Mouse (Mus musculus): ENCODE measurements around the gene Cactin. TPM values are rescaled to one million over a fixed set of nuclear protein-coding genes. Genes with fewer than 3 reads are reported as not detected.
A peak's percentile ranks its signal among the peaks of the same experiment; 100 is the strongest.

Cactin gene
- polyA plus RNA-seq, 1 experiment from 2014 or later = 60.5 TPM

GRCm38 (mm10) chr10:81323141-81323775, 2.4 kb downstream of the Cactin start:
- WGBS = 93% methylated on average over 23 of the region's 23 CpGs

GRCm38 (mm10) chr10:81323791-81324530, 3.1 kb downstream of the Cactin start:
- H3K4me2 ChIP-seq (replicated peaks) = no peak overlapping the region
- no peaks in the 10 kb centered on the region; the same call in 1 of the 2 replicates for H3K27me3 ChIP-seq
- H3K9ac ChIP-seq (replicated peaks) = no peak overlapping the region
- no peak overlapping the region for H3K27ac ChIP-seq (replicated peaks)
- WGBS = 94% methylated on average over 18 of the region's 18 CpGs
- H3K4me1 ChIP-seq = peaks cover 22% of the 10 kb centered on the region
- H3K36me3 ChIP-seq = peaks cover 53% of the 10 kb centered on the region
- H3K4me3 ChIP-seq = no peak overlapping the region
- H3K9me3 ChIP-seq = no peaks in the 10 kb centered on the region
- no peak for ATAC-seq (ENCODE audit: low FRiP score, low read depth)

More at GRCm38 (mm10) chr10:81323141-81323775, 2.4 kb downstream of the Cactin start:
- H3K4me1 ChIP-seq = peaks cover 26% of the 10 kb centered on the region
- no peak overlapping the region for H3K9ac ChIP-seq (replicated peaks)
- peaks cover 59% of the 10 kb centered on the region for H3K36me3 ChIP-seq
- H3K27me3 ChIP-seq = no peaks in the 10 kb centered on the region
- no peak overlapping the region for H3K27ac ChIP-seq (replicated peaks)
- ATAC-seq (ENCODE audit: low FRiP score, low read depth) = no peak
- H3K9me3 ChIP-seq = no peaks in the 10 kb centered on the region
- H3K4me2 ChIP-seq (replicated peaks) = no peak overlapping the region
- 0 out of 2 replicates have a peak overlapping the region, but pooled peaks have one; percentile 96 for H3K4me3 ChIP-seq

- Histone ChIP-seq H3K36me3 (peaks cover 53% of the 10 kb centered on the region), H3K4me2 (replicated peaks) (no peak overlapping the region), H3K4me3 (0 out of 2 replicates have a peak overlapping the region, but pooled peaks have one; percentile 3), H3K27ac (replicated peaks) (no peak overlapping the region), H3K9ac (replicated peaks) (no peak overlapping the region), H3K4me1 (peaks cover 11% of the 10 kb centered on the region), H3K9me3 (no peaks in the 10 kb centered on the region), H3K27me3 (no peaks in the 10 kb centered on the region; the same call in 1 of the 2 replicates)
- ATAC-seq (ENCODE audit: low FRiP score, low read depth) = no peak
- WGBS = 92% methylated on average over 21 of the region's 21 CpGs
These were observed 4.3 kb downstream of the Cactin start for GRCm38 (mm10) chr10:81325176-81325575.

- no peak overlapping the region for H3K4me3 ChIP-seq
- no peaks in the 10 kb centered on the region for H3K9me3 ChIP-seq
- peaks cover 11% of the 10 kb centered on the region for H3K4me1 ChIP-seq
- H3K27ac ChIP-seq (replicated peaks) = no peak overlapping the region
- no peak overlapping the region for H3K9ac ChIP-seq (replicated peaks)
- H3K36me3 ChIP-seq = peaks cover 53% of the 10 kb centered on the region
- H3K27me3 ChIP-seq = peaks cover 4% of the 10 kb centered on the region; the same call in 1 of the 2 replicates
- 97% methylated on average over 18 of the region's 18 CpGs for WGBS
- no peak for ATAC-seq (ENCODE audit: low FRiP score, low read depth)
- no peak overlapping the region for H3K4me2 ChIP-seq (replicated peaks)
These were observed 4.9 kb downstream of the Cactin start for GRCm38 (mm10) chr10:81325781-81326180.

GRCm38 (mm10) chr10:81326858-81327257, 6.0 kb downstream of the Cactin start:
- peaks cover 53% of the 10 kb centered on the region for H3K36me3 ChIP-seq
- no peak overlapping the region for H3K9ac ChIP-seq (replicated peaks)
- no peak overlapping the region for H3K27ac ChIP-seq (replicated peaks)
- H3K4me1 ChIP-seq = peaks cover 7% of the 10 kb centered on the region
- ATAC-seq (ENCODE audit: low FRiP score, low read depth) = no peak
- no peaks in the 10 kb centered on the region for H3K9me3 ChIP-seq
- H3K4me2 ChIP-seq (replicated peaks) = no peak overlapping the region
- no peak overlapping the region for H3K4me3 ChIP-seq
- H3K27me3 ChIP-seq = peaks cover 9% of the 10 kb centered on the region
- WGBS = 86% methylated on average over 6 of the region's 6 CpGs

GRCm38 (mm10) chr10:81327959-81328358, 7.1 kb downstream of the Cactin start:
- no peak for ATAC-seq (ENCODE audit: low FRiP score, low read depth)
- H3K36me3 ChIP-seq = peaks cover 46% of the 10 kb centered on the region
- H3K27ac ChIP-seq (replicated peaks) = 0 out of 2 replicates have a peak overlapping the region, but pooled peaks have one; percentile 25
- 60% methylated on average over 2 of the region's 2 CpGs for WGBS
- H3K4me2 ChIP-seq (replicated peaks) = no peak overlapping the region
- H3K27me3 ChIP-seq = peaks cover 20% of the 10 kb centered on the region
- no peaks in the 10 kb centered on the region for H3K9me3 ChIP-seq
- no peak overlapping the region for H3K4me3 ChIP-seq
- H3K9ac ChIP-seq (replicated peaks) = no peak overlapping the region
- H3K4me1 ChIP-seq = 0 out of 2 replicates have a peak, but pooled peaks cover 3% of the 10 kb centered on the region

GRCm38 (mm10) chr10:81328386-81328785, 7.5 kb downstream of the Cactin start, which contains the start of gene Tbxa2r:
TSS of gene Tbxa2r (plus strand) at chr10:81328731.
- H3K27ac ChIP-seq (replicated peaks) = 0 out of 2 replicates have a peak within 1 kb of the TSS, but pooled peaks have one; percentile 25
- H3K4me3 ChIP-seq = no peak within 1 kb of the TSS
- 19% methylated on average over 10 of the region's 10 CpGs for WGBS
- no peak for ATAC-seq (ENCODE audit: low FRiP score, low read depth)
- H3K9ac ChIP-seq (replicated peaks) = no peak within 1 kb of the TSS
- H3K4me2 ChIP-seq (replicated peaks) = no peak within 1 kb of the TSS
- H3K27me3 ChIP-seq = peaks cover 24% of the 10 kb centered on the region
- peaks cover 41% of the 10 kb centered on the region for H3K36me3 ChIP-seq
- 0 out of 2 replicates have a peak, but pooled peaks cover 3% of the 10 kb centered on the region for H3K4me1 ChIP-seq
- H3K9me3 ChIP-seq = no peaks in the 10 kb centered on the region

- 0 out of 2 replicates have a peak, but pooled peaks cover 3% of the 10 kb centered on the region for H3K4me1 ChIP-seq
- peaks cover 31% of the 10 kb centered on the region for H3K36me3 ChIP-seq
- no peak overlapping the region for H3K27ac ChIP-seq (replicated peaks)
- no peak overlapping the region for H3K4me3 ChIP-seq
- H3K9ac ChIP-seq (replicated peaks) = no peak overlapping the region
- 77% methylated on average over 10 of the region's 10 CpGs for WGBS
- H3K27me3 ChIP-seq = peaks cover 29% of the 10 kb centered on the region
- ATAC-seq (ENCODE audit: low FRiP score, low read depth) = no peak
- H3K4me2 ChIP-seq (replicated peaks) = no peak overlapping the region
- H3K9me3 ChIP-seq = no peaks in the 10 kb centered on the region
These were observed 8.5 kb downstream of the Cactin start for GRCm38 (mm10) chr10:81329194-81329975.

GRCm38 (mm10) chr10:81330007-81330406, 9.1 kb downstream of the Cactin start:
- WGBS = 74% methylated on average over 4 of the region's 4 CpGs

GRCm38 (mm10) chr10:81332277-81332676, 11.4 kb downstream of the Cactin start:
- no peak overlapping the region for H3K9ac ChIP-seq (replicated peaks)
- H3K27me3 ChIP-seq = peaks cover 45% of the 10 kb centered on the region
- WGBS = 15% methylated on average over 29 of the region's 29 CpGs
- H3K27ac ChIP-seq (replicated peaks) = no peak overlapping the region
- peak overlapping the region; percentile 15; the same call in 1 of the 2 replicates for H3K4me2 ChIP-seq (replicated peaks)
- H3K4me3 ChIP-seq = no peak overlapping the region
- H3K36me3 ChIP-seq = peaks cover 2% of the 10 kb centered on the region; the same call in 1 of the 2 replicates
- ATAC-seq (ENCODE audit: low FRiP score, low read depth) = no peak
- H3K9me3 ChIP-seq = no peaks in the 10 kb centered on the region
- peaks cover 7% of the 10 kb centered on the region; the same call in 1 of the 2 replicates for H3K4me1 ChIP-seq

More at GRCm38 (mm10) chr10:81330007-81330406, 9.1 kb downstream of the Cactin start:
- Histone ChIP-seq H3K4me1 (0 out of 2 replicates have a peak, but pooled peaks cover 3% of the 10 kb centered on the region), H3K36me3 (peaks cover 25% of the 10 kb centered on the region), H3K9me3 (no peaks in the 10 kb centered on the region), H3K27ac (replicated peaks) (no peak overlapping the region), H3K27me3 (peaks cover 31% of the 10 kb centered on the region), H3K4me2 (replicated peaks) (no peak overlapping the region), H3K9ac (replicated peaks) (no peak overlapping the region), H3K4me3 (no peak overlapping the region)
- no peak for ATAC-seq (ENCODE audit: low FRiP score, low read depth)

GRCm38 (mm10) chr10:81334324-81334723, 13.4 kb downstream of the Cactin start:
- Histone ChIP-seq H3K9ac (replicated peaks) (no peak overlapping the region), H3K9me3 (no peaks in the 10 kb centered on the region), H3K4me3 (no peak overlapping the region), H3K4me2 (replicated peaks) (no peak overlapping the region), H3K27ac (replicated peaks) (no peak overlapping the region), H3K27me3 (peaks cover 60% of the 10 kb centered on the region), H3K36me3 (no peaks in the 10 kb centered on the region), H3K4me1 (peaks cover 7% of the 10 kb centered on the region; the same call in 1 of the 2 replicates)
- WGBS = 53% methylated on average over 11 of the region's 11 CpGs
- no peak for ATAC-seq (ENCODE audit: low FRiP score, low read depth)

Measured in midbrain, embryonic 12.5 days (tissue).